Mouse (Mus musculus) midbrain, postnatal 0 days (tissue): ENCODE results near the gene Reep1. TPM values are rescaled to one million over a fixed set of nuclear protein-coding genes. Genes with fewer than 3 reads are reported as not detected.

ENCODE experiments used
- ATAC-seq: fragments of 200-750 bp; cut with Nextera tagmentation; 2 replicates; pipeline ENCODE4 v1.8.0; 2017; ENCODE audit warnings: moderate number of reproducible peaks, mild to moderate bottlenecking, moderate TSS enrichment, moderate library complexity; ENCODE audit not compliant: low FRiP score
- DNase-seq: peaks from one replicate; pipeline ENCODE4 v3.0.0-alpha.2; 2015; ENCODE audit warnings: low spot score
- H3K27ac ChIP-seq: fragments of 300-500 bp; sonication (generic); 2 replicates; pipeline ENCODE4 v1.5.1; 2014; ENCODE audit warnings: low read depth, mild to moderate bottlenecking, low read length, mixed read lengths
- H3K27me3 ChIP-seq: fragments of 300-500 bp; sonication (generic); 2 replicates; pipeline ENCODE4 v1.6.1; 2014; ENCODE audit warnings: low read length, control low read depth, mixed read lengths; ENCODE audit not compliant: insufficient read depth
- H3K36me3 ChIP-seq: fragments of 300-500 bp; sonication (generic); 2 replicates; pipeline ENCODE4 v1.6.1; 2014; ENCODE audit warnings: low read length, control low read depth, mixed read lengths; ENCODE audit not compliant: insufficient read depth
- H3K4me1 ChIP-seq: fragments of 300-500 bp; sonication (generic); 2 replicates; pipeline ENCODE4 v1.6.1; 2014; ENCODE audit warnings: mild to moderate bottlenecking, control low read depth, antibody characterized with exemption, low read length, mixed read lengths; ENCODE audit not compliant: insufficient read depth
- H3K4me2 ChIP-seq: fragments of 300-500 bp; sonication (generic); 2 replicates; pipeline ENCODE4 v1.6.1; 2014; ENCODE audit warnings: low read depth, mild to moderate bottlenecking, low read length, mixed read lengths; ENCODE audit not compliant: poor library complexity, severe bottlenecking
- H3K4me3 ChIP-seq: fragments of 300-500 bp; sonication (generic); 2 replicates; pipeline ENCODE4 v1.5.1; 2014; ENCODE audit warnings: low read depth, mild to moderate bottlenecking, low read length, moderate library complexity
- H3K9ac ChIP-seq: fragments of 300-500 bp; sonication (generic); replicated peaks from 2 replicates; pipeline ENCODE4 v1.6.1; 2014; ENCODE audit warnings: mild to moderate bottlenecking, low read length, moderate library complexity, mixed read lengths; ENCODE audit not compliant: poor library complexity, severe bottlenecking
- H3K9me3 ChIP-seq: fragments of 300-500 bp; sonication (generic); 2 replicates; pipeline ENCODE4 v1.6.1; 2016; ENCODE audit warnings: low read length, control low read depth
- CTCF ChIP-seq: IDR thresholded peaks from 2 replicates; pipeline ENCODE4 v1.5.1; 2016; ENCODE audit warnings: antibody characterized with exemption, mild to moderate bottlenecking
- WGBS: fragments of 180-500 bp; shearing (Covaris S2); extraction: QIAGEN DNeasy Blood & Tissue Kit; methylation state at CpG from one replicate; pipeline ENCODE4 v1.1.7; 2014; 5-methylcytosine and 5-hydroxymethylcytosine counted together
- polyA plus RNA-seq: library from polyadenylated mRNA; unstranded; fragments of >200 nt; fragmentation: Nextera tagmentation; extraction: Ambion mirVana; gene quantifications from 2 replicates; pipeline ENCODE4 v1.2.1, GENCODE M21; 2015
- total RNA-seq: library from RNA; depleted of rRNA; stranded (reverse); fragments of >200 nt; gene quantifications from 2 replicates; pipeline ENCODE4 v1.2.3, GENCODE M21; 2014

Reep1 gene
- total and polyA plus RNA-seq, 2 experiments from 2014 or later = 274 to 404 TPM

- no peaks in the 10 kb centered on the region for H3K4me1 ChIP-seq
- H3K9ac ChIP-seq = no peak overlapping the region
- no peak for TF ChIP-seq CTCF
- no peak overlapping the region for H3K27ac ChIP-seq
- H3K4me2 ChIP-seq = no peak overlapping the region
- H3K9me3 ChIP-seq = no peaks in the 10 kb centered on the region
- WGBS = 63% methylated on average over 3 of the region's 3 CpGs
- DNase-seq = no peak
- H3K36me3 ChIP-seq = no peaks in the 10 kb centered on the region
- ATAC-seq = no peak
- no peak overlapping the region for H3K4me3 ChIP-seq
- H3K27me3 ChIP-seq = no peaks in the 10 kb centered on the region
Observed at GRCm38 (mm10) chr6:71695599-71695998, 11.8 kb upstream of the Reep1 start.

- no peaks in the 10 kb centered on the region for H3K9me3 ChIP-seq
- WGBS = 83% methylated on average over 12 of the region's 12 CpGs
- DNase-seq (no peak), ATAC-seq (no peak)
- no peak overlapping the region for H3K9ac ChIP-seq
- H3K4me2 ChIP-seq = peak overlapping the region; percentile 92
- H3K4me1 ChIP-seq = peaks cover 6% of the 10 kb centered on the region; the same call in 1 of the 2 replicates
- TF ChIP-seq CTCF = no peak
- peaks cover 2% of the 10 kb centered on the region; the same call in 1 of the 2 replicates for H3K36me3 ChIP-seq
- H3K27ac ChIP-seq = 0 out of 2 replicates have a peak overlapping the region, but pooled peaks have one; percentile 38
- H3K27me3 ChIP-seq = no peaks in the 10 kb centered on the region
- no peak overlapping the region for H3K4me3 ChIP-seq
Observed at GRCm38 (mm10) chr6:71706871-71707270, 490 bp upstream of the Reep1 start.

GRCm38 (mm10) chr6:71708528-71708927, 1.2 kb downstream of the Reep1 start:
- 0% methylated on average over 3 of the region's 3 CpGs for WGBS
- Histone ChIP-seq H3K36me3 (peaks cover 2% of the 10 kb centered on the region; the same call in 1 of the 2 replicates), H3K4me3 (peak overlapping the region; percentile 60), H3K9me3 (no peaks in the 10 kb centered on the region), H3K4me1 (peaks cover 6% of the 10 kb centered on the region; the same call in 1 of the 2 replicates), H3K9ac (peak overlapping the region; percentile 95), H3K4me2 (peak overlapping the region; percentile 92), H3K27ac (peak overlapping the region; percentile 97), H3K27me3 (no peaks in the 10 kb centered on the region)
- ATAC-seq = peak; percentile 59
- no peak for DNase-seq
- no peak for TF ChIP-seq CTCF

- Histone ChIP-seq H3K9me3 (no peaks in the 10 kb centered on the region), H3K4me2 (no peak overlapping the region), H3K4me1 (peaks cover 8% of the 10 kb centered on the region; the same call in 1 of the 2 replicates), H3K4me3 (no peak overlapping the region), H3K27ac (no peak overlapping the region), H3K27me3 (no peaks in the 10 kb centered on the region), H3K9ac (no peak overlapping the region), H3K36me3 (peaks cover 2% of the 10 kb centered on the region; the same call in 1 of the 2 replicates)
- no peak for ATAC-seq
- DNase-seq = no peak
- no peak for TF ChIP-seq CTCF
- 88% methylated on average over 3 of the region's 3 CpGs for WGBS
Observed at GRCm38 (mm10) chr6:71710323-71710722, 3.0 kb downstream of the Reep1 start.

- no peaks in the 10 kb centered on the region for H3K9me3 ChIP-seq
- 65% methylated on average over 5 of the region's 5 CpGs for WGBS
- H3K9ac ChIP-seq = no peak overlapping the region
- no peak for TF ChIP-seq CTCF
- H3K4me1 ChIP-seq = peaks cover 8% of the 10 kb centered on the region; the same call in 1 of the 2 replicates
- no peak overlapping the region for H3K4me3 ChIP-seq
- DNase-seq = peak; percentile 44
- H3K4me2 ChIP-seq = no peak overlapping the region
- no peaks in the 10 kb centered on the region for H3K27me3 ChIP-seq
- H3K27ac ChIP-seq = no peak overlapping the region
- no peak for ATAC-seq
- H3K36me3 ChIP-seq = peaks cover 2% of the 10 kb centered on the region; the same call in 1 of the 2 replicates
Observed at GRCm38 (mm10) chr6:71711201-71711600, 3.8 kb downstream of the Reep1 start.

GRCm38 (mm10) chr6:71713532-71713931, 6.2 kb downstream of the Reep1 start:
- Histone ChIP-seq H3K4me2 (no peak overlapping the region), H3K36me3 (peaks cover 2% of the 10 kb centered on the region; the same call in 1 of the 2 replicates), H3K27me3 (no peaks in the 10 kb centered on the region), H3K27ac (no peak overlapping the region), H3K9me3 (no peaks in the 10 kb centered on the region), H3K4me3 (no peak overlapping the region), H3K9ac (no peak overlapping the region), H3K4me1 (peaks cover 8% of the 10 kb centered on the region; the same call in 1 of the 2 replicates)
- no peak for DNase-seq
- peak; percentile 19; the same call in 1 of the 2 replicates for TF ChIP-seq CTCF
- no peak for ATAC-seq
- whole genome bisulfite sequencing = 76% methylated on average over 2 of the region's 2 CpGs
